Mouse (Mus musculus) Patski (cell line): ENCODE results near the gene Abca2. TPM values are rescaled to one million over a fixed set of nuclear protein-coding genes. Genes with fewer than 3 reads are reported as not detected.
A peak's percentile ranks its signal among the peaks of the same experiment; 100 is the strongest.

ENCODE experiments used
- ATAC-seq: fragments of 100-300 bp; one replicate; pipeline ENCODE4 v1.8.0; 2021
- CTCF ChIA-PET: fragments of 350-600 bp; sonication (Branson Sonifier 250); formaldehyde crosslinking; loops from one replicate; lab custom pipeline; 2022; ENCODE audit warnings: inconsistent platforms; lab: Charles Lee
- POLR2A ChIA-PET: fragments of 350-600 bp; sonication (Branson Sonifier 250); formaldehyde crosslinking; loops from one replicate; lab custom pipeline; 2022; ENCODE audit warnings: antibody characterized with exemption, inconsistent platforms; lab: Charles Lee
- DNase-seq: peaks from one replicate; pipeline ENCODE4 v3.0.0-alpha.2; 2011; ENCODE audit warnings: low read depth, low spot score
- H3K27me3 ChIP-seq: fragments of 371-371 bp; one replicate; pipeline ENCODE4 v1.5.1; 2021
- CTCF ChIP-seq: fragments of 100-300 bp; IDR thresholded peaks from one replicate; pipeline ENCODE4 v1.5.1; 2021
- in situ Hi-C: fragments of 300-500 bp; cut with MboI; formaldehyde crosslinking; loops from 3 replicates; pipeline ENCODE4 v1.11.1; 2018; ENCODE audit warnings: low pct_unique_long_range_greater_than_20kb, mixed read lengths
- polyA plus RNA-seq: library from polyadenylated mRNA; unstranded; gene quantifications from one replicate; pipeline ENCODE4 v1.2.3, GENCODE M21; 2021

The Abca2 gene
- 98.6 TPM for polyA plus RNA-seq

DNA sequence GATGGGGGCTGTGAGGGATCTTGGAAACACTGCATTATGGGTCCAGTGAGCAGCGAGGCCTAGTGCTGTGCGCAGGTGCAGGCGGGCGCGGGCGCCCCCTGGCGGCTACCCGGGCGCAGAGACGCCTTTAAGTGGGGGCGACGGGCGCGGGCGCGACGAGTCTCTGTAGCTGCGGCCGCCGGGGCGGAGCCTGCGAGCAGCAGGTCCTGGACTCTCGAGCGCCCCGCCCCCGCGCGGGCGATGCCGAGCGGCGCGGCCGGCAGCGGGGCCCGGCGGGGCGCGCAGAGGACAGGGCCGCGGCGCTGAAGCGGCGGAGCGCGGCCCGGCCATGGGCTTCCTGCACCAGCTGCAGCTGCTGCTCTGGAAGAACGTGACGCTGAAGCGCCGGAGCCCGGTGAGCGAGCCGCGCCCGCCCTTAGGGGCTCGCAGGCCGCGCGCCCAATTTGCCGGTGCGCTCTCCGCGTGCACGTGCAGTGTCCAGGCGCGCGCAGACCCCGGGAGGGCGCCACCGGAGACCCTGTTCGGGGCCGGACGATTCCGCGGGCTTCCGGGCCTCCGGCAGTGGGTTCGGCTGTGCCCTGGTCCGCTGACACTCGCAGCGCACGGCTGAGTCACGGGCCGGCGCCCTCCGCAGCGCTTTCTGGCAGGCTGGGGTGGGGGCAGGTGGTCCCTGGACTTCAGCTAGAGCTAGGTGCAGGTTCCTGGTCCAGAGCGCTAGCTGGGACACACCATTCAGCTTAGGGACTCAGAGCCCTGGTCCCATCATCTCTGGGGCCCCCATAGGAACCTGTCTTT lies at the start of gene Abca2:
TSS of gene Abca2 (plus strand) at position 262 of the 795 bp plus-strand sequence.
- no peaks in the 10 kb centered on the region for H3K27me3 ChIP-seq
- no peak for TF ChIP-seq CTCF
- DNase-seq = peak; percentile 42
- ChIA-PET CTCF (interaction anchor here (0.6 to 1.4 kb wide), 7 partner anchors 12 to 153 kb away, joined by 3 to 6 read pairs (median 3); partner anchors contain the start of gene Ajm1), POLR2A (interaction anchor here (0.6 to 1.1 kb wide), 4 partner anchors 31 to 143 kb away, joined by 3 to 9 read pairs (median 4); no protein-coding TSS in a partner anchor)
- ATAC-seq = peak; percentile 81
- in situ Hi-C loops = no loop called here

- in situ Hi-C loops = no loop called here
- ChIA-PET POLR2A (no interaction called here), CTCF (interaction anchor here (1.1 kb wide), 1 partner anchor 8 kb away, joined by 3 read pairs; no protein-coding TSS in a partner anchor)
- H3K27me3 ChIP-seq = no peaks in the 10 kb centered on the region
- ATAC-seq (no peak), DNase-seq (no peak)
- no peak for TF ChIP-seq CTCF
These were observed 44.0 kb upstream of the Abca2 start for GRCm38 (mm10) chr2:25384492-25384891.

GRCm38 (mm10) chr2:25391266-25391665 lies 37.2 kb upstream of the Abca2 start:
- DNase-seq (no peak), ATAC-seq (no peak)
- TF ChIP-seq CTCF = no peak
- H3K27me3 ChIP-seq = peaks cover 4% of the 10 kb centered on the region
- CTCF ChIA-PET = no interaction called here
- in situ Hi-C loops = no loop called here
- POLR2A ChIA-PET = no interaction called here

- peaks cover 4% of the 10 kb centered on the region for H3K27me3 ChIP-seq
These were observed 34.0 kb upstream of the Abca2 start for GRCm38 (mm10) chr2:25394281-25395221.

GRCm38 (mm10) chr2:25395721-25396596 lies 32.5 kb upstream of the Abca2 start, which contains the start of gene Entpd2:
Gene Entpd2, plus strand, starts transcription at chr2:25395874.
- CTCF ChIA-PET = interaction anchor here (1.7 to 10.9 kb wide), 3 partner anchors 9 to 20 kb away, joined by 4 to 119 read pairs (median 4); partner anchors contain the start of gene Sapcd2
- no peak for DNase-seq
- TF ChIP-seq CTCF = no peak
- POLR2A ChIA-PET = no interaction called here
- in situ Hi-C loops = no loop called here
- H3K27me3 ChIP-seq = peaks cover 4% of the 10 kb centered on the region
- no peak for ATAC-seq

More at GRCm38 (mm10) chr2:25394281-25395221, 34.0 kb upstream of the Abca2 start:
- TF ChIP-seq CTCF = no peak
- POLR2A ChIA-PET = no interaction called here
- ATAC-seq = peak; percentile 13
- CTCF ChIA-PET = interaction anchor here (1.4 to 10.9 kb wide), 3 partner anchors 8 to 67 kb away, joined by 3 to 119 read pairs (median 4); partner anchors contain the start of gene Sapcd2
- DNase-seq = no peak
- in situ Hi-C loops = no loop called here

- in situ Hi-C loops = no loop called here
- TF ChIP-seq CTCF = no peak
- peaks cover 4% of the 10 kb centered on the region for H3K27me3 ChIP-seq
- ATAC-seq (no peak), DNase-seq (no peak)
- ChIA-PET CTCF (interaction anchor here (1.9 to 10.9 kb wide), 2 partner anchors 10 to 21 kb away, joined by 4 to 119 read pairs; partner anchors contain the start of gene Sapcd2), POLR2A (no interaction called here)
These were observed 31.9 kb upstream of the Abca2 start for GRCm38 (mm10) chr2:25396597-25396983.

- CTCF ChIA-PET = interaction anchor here (1.9 to 10.9 kb wide), 2 partner anchors 10 to 21 kb away, joined by 4 to 119 read pairs; partner anchors contain the start of gene Sapcd2
- in situ Hi-C loops = no loop called here
- POLR2A ChIA-PET = no interaction called here
- H3K27me3 ChIP-seq = peaks cover 4% of the 10 kb centered on the region
- no peak for DNase-seq
- TF ChIP-seq CTCF = no peak
- no peak for ATAC-seq
These were observed 31.5 kb upstream of the Abca2 start for GRCm38 (mm10) chr2:25397010-25397409.

- TF ChIP-seq CTCF = no peak
- ATAC-seq (no peak), DNase-seq (no peak)
- ChIA-PET CTCF (interaction anchor here (1.9 to 10.9 kb wide), 2 partner anchors 11 to 22 kb away, joined by 4 to 119 read pairs; partner anchors contain the start of gene Sapcd2), POLR2A (no interaction called here)
- H3K27me3 ChIP-seq = peaks cover 4% of the 10 kb centered on the region
- in situ Hi-C loops = no loop called here
These were observed 30.4 kb upstream of the Abca2 start for GRCm38 (mm10) chr2:25398065-25398464.

DNA sequence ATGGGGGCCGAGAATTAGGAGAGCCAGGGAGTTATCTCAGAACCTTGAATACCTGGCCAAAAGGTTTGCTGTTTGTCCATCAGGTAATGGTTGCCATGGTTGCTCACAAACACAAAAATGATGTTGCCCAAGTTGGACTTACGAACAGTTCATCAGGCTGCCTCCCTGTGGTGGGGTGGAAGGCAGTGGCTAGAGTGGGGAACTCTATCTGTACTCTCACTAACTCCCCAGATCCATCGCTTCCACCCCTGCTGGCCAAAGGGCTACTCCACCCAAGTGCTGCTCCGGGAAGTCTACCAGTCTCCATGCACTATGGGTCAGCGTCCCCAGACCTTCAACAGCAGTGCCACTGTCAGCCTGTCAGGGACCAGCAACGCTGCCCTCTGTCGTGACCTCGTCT lies 29.5 kb upstream of the Abca2 start, which contains the start of gene Npdc1:
TSS of gene Npdc1 (plus strand) at position 301 of the 400 bp plus-strand sequence.
- ATAC-seq = no peak
- ChIA-PET POLR2A (no interaction called here), CTCF (interaction anchor here (10.9 kb wide), 1 partner anchor 23 kb away, joined by 119 read pairs; the partner anchor contains the start of gene Sapcd2)
- no peak for TF ChIP-seq CTCF
- H3K27me3 ChIP-seq = peaks cover 4% of the 10 kb centered on the region
- in situ Hi-C loops = no loop called here
- DNase-seq = no peak
